Mouse (Mus musculus) intestine, postnatal 0 days (tissue): ENCODE data around the gene Hnrnpf. TPM values are rescaled to one million over a fixed set of nuclear protein-coding genes. Genes with fewer than 3 reads are reported as not detected.

Experiments
- ATAC-seq: fragments of 200-750 bp; cut with Nextera tagmentation; 2 replicates; pipeline ENCODE4 v1.8.0; 2017; ENCODE audit warnings: mild to moderate bottlenecking, moderate TSS enrichment, moderate library complexity
- H3K27ac ChIP-seq: fragments of 300-500 bp; sonication (generic); 2 replicates; pipeline ENCODE4 v1.5.1; 2014; ENCODE audit warnings: mild to moderate bottlenecking, low read depth, low read length, moderate library complexity
- H3K27me3 ChIP-seq: fragments of 300-500 bp; sonication (generic); replicated peaks from 2 replicates; pipeline ENCODE4 v1.6.1; 2014; ENCODE audit warnings: low read length, mixed read lengths; ENCODE audit not compliant: control insufficient read depth, insufficient read depth
- H3K36me3 ChIP-seq: fragments of 300-500 bp; sonication (generic); 2 replicates; pipeline ENCODE4 v1.6.1; 2014; ENCODE audit warnings: mild to moderate bottlenecking, moderate library complexity; ENCODE audit not compliant: control insufficient read depth, insufficient read depth
- H3K4me1 ChIP-seq: fragments of 300-500 bp; sonication (generic); replicated peaks from 2 replicates; pipeline ENCODE4 v1.6.1; 2014; ENCODE audit warnings: antibody characterized with exemption, low read length, mixed read lengths; ENCODE audit not compliant: control insufficient read depth, insufficient read depth
- H3K4me2 ChIP-seq: fragments of 300-500 bp; sonication (generic); replicated peaks from 2 replicates; pipeline ENCODE4 v1.6.1; 2014; ENCODE audit warnings: low read depth, mild to moderate bottlenecking, moderate library complexity
- H3K4me3 ChIP-seq: fragments of 300-500 bp; sonication (generic); 2 replicates; pipeline ENCODE4 v1.5.1; 2014; ENCODE audit warnings: low read depth, low read length
- H3K9ac ChIP-seq: fragments of 300-500 bp; sonication (generic); 2 replicates; pipeline ENCODE4 v1.6.1; 2014; ENCODE audit warnings: mild to moderate bottlenecking, low read depth, low read length
- H3K9me3 ChIP-seq: fragments of 300-500 bp; sonication (generic); 2 replicates; pipeline ENCODE4 v1.6.1; 2016; ENCODE audit warnings: mixed run types; ENCODE audit not compliant: control insufficient read depth
- CTCF ChIP-seq: sonication (generic); IDR thresholded peaks from 2 replicates; pipeline ENCODE4 v1.5.1; 2016; ENCODE audit warnings: low read depth, mild to moderate bottlenecking, control low read depth, antibody characterized with exemption, moderate library complexity
- WGBS: fragments of 180-500 bp; shearing (Covaris S2); extraction: QIAGEN DNeasy Blood & Tissue Kit; methylation state at CpG from one replicate; pipeline ENCODE4 v1.1.7; 2014; 5-methylcytosine and 5-hydroxymethylcytosine counted together
- polyA plus RNA-seq: library from polyadenylated mRNA; unstranded; fragments of >200 nt; fragmentation: Nextera tagmentation; extraction: Ambion mirVana; gene quantifications from 2 replicates; pipeline ENCODE4 v1.2.1, GENCODE M21; 2015

The Hnrnpf gene
- polyA plus RNA-seq, 1 experiment from 2014 or later = 340 TPM

- no peaks in the 10 kb centered on the region for H3K27me3 ChIP-seq
- H3K9me3 ChIP-seq = no peaks in the 10 kb centered on the region
- H3K4me2 ChIP-seq = peak overlapping the region; percentile 73
- peak overlapping the region; percentile 100 for H3K27ac ChIP-seq
- H3K4me1 ChIP-seq = 0 out of 2 replicates have a peak, but pooled peaks cover 7% of the 10 kb centered on the region
- WGBS = under 1% methylated on average over 12 of the region's 12 CpGs
- ATAC-seq = 0 out of 2 replicates have a peak, but pooled peaks have one; percentile 1
- H3K9ac ChIP-seq = peak overlapping the region; percentile 90
- no peaks in the 10 kb centered on the region for H3K36me3 ChIP-seq
- TF ChIP-seq CTCF = no peak
- H3K4me3 ChIP-seq = peak overlapping the region; percentile 65
Measured at GRCm38 (mm10) chr6:117916205-117916736, 16.1 kb downstream of the Hnrnpf start.

DNA sequence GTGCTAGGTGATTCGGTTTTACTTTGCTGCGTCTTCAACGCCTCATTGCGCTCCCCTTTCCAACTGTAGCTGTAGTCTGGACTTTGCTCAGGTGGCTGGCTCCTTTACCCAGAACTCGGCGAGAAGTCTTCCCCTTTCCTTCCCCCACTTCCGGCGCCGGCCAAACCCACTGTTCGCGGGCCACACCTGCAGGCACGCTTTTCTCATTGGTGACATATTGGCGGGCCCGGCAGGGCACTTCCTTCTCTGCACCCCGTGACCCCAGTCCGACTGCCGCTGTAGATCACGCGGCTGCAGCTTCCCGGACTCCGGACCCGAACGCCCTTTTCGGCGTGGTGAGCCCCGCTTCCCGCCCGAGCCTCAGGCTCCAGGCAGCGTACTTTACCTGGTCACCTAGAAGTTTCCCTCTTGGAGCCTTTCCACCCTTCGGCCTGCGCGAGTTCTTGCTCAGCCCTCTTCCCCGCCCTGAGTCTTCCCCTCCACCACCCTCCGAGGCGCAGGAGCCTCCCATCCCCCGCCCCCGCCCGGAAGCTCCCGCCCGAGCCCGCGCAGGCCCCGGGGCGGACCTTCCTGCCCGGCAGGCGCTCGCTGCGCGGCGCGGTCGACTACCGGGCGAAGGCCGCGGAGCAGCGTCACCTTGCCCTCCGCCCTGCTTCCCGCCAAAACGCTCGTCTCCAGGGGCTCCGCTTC is 16.8 kb downstream of the Hnrnpf start:
- Histone ChIP-seq H3K4me3 (peak overlapping the region; percentile 65), H3K4me2 (peak overlapping the region; percentile 73), H3K9ac (peak overlapping the region; percentile 90), H3K36me3 (peaks cover 4% of the 10 kb centered on the region; the same call in 1 of the 2 replicates), H3K27ac (peak overlapping the region; percentile 100), H3K9me3 (no peaks in the 10 kb centered on the region), H3K4me1 (0 out of 2 replicates have a peak, but pooled peaks cover 7% of the 10 kb centered on the region), H3K27me3 (no peaks in the 10 kb centered on the region)
- under 1% methylated on average over 61 of the region's 62 CpGs for WGBS
- ATAC-seq = peak; percentile 97
- no peak for TF ChIP-seq CTCF

GRCm38 (mm10) chr6:117917576-117917975 is 17.5 kb downstream of the Hnrnpf start:
- 0 out of 2 replicates have a peak, but pooled peaks cover 7% of the 10 kb centered on the region for H3K4me1 ChIP-seq
- H3K9me3 ChIP-seq = no peaks in the 10 kb centered on the region
- peak overlapping the region; percentile 100 for H3K27ac ChIP-seq
- peak; percentile 66 for ATAC-seq
- peak overlapping the region; percentile 73 for H3K4me2 ChIP-seq
- under 1% methylated on average over 21 of the region's 21 CpGs for WGBS
- H3K9ac ChIP-seq = peak overlapping the region; percentile 90
- H3K27me3 ChIP-seq = no peaks in the 10 kb centered on the region
- peak overlapping the region; percentile 65 for H3K4me3 ChIP-seq
- TF ChIP-seq CTCF = 0 out of 2 replicates have a peak, but pooled peaks have one; percentile 19
- peaks cover 7% of the 10 kb centered on the region; the same call in 1 of the 2 replicates for H3K36me3 ChIP-seq

GRCm38 (mm10) chr6:117918043-117918442 is 17.9 kb downstream of the Hnrnpf start:
- peaks cover 7% of the 10 kb centered on the region; the same call in 1 of the 2 replicates for H3K36me3 ChIP-seq
- H3K4me1 ChIP-seq = 0 out of 2 replicates have a peak, but pooled peaks cover 6% of the 10 kb centered on the region
- H3K4me2 ChIP-seq = peak overlapping the region; percentile 73
- H3K4me3 ChIP-seq = peak overlapping the region; percentile 65
- no peak for ATAC-seq
- TF ChIP-seq CTCF = no peak
- H3K27me3 ChIP-seq = no peaks in the 10 kb centered on the region
- peak overlapping the region; percentile 100 for H3K27ac ChIP-seq
- no peaks in the 10 kb centered on the region for H3K9me3 ChIP-seq
- WGBS = 9% methylated on average over 5 of the region's 5 CpGs
- peak overlapping the region; percentile 90 for H3K9ac ChIP-seq

DNA sequence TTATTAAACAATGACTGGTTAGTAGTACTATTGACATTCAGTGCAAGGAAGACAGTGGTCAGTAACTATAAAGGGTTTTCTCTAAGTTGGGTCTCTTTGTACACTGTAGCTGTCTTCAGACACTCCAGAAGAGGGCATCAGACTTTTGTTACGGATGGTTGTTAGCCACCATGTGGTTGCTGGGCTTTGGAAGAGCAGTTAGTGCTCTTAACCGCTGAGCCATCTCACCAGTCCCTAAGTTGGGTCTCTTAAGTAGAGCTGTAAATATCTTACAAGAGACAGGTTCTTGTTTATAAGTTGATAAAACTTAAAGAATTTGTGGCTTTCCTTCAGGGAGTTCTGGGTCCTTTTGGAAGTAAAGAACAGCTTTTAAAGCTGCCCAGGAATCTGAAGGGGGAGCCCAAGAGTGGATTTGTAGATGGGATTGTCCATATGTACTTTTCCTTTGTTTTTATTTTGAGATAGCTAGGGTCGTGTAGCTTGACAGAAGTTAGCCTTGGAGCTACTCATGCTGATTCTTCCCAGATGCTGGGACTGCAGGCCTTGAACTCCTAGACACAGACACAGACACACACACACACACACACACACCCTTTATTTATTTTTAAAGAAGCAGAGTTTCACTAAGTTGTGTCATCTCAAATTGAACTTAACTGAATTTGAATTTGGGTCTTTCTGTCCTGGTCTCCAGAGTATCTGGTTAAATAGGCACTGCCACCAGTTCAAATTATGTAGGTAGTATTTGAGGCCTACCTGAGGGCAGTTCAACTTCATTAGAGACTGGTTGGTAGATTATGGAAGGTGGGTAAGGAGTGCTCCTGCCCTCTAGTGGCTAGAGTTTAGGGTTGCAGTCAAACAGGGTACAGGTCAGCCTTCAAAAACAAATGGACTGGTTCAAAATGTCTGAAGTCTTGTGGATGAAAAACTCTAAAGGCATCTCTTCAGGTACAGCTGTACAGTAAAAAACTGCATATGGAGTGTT is 20.8 kb downstream of the Hnrnpf start:
- no peaks in the 10 kb centered on the region for H3K27me3 ChIP-seq
- peak; percentile 92 for TF ChIP-seq CTCF
- no peak for ATAC-seq
- peaks cover 13% of the 10 kb centered on the region for H3K36me3 ChIP-seq
- no peak overlapping the region; the same call in 1 of the 2 replicates for H3K9ac ChIP-seq
- no peak overlapping the region; the same call in 1 of the 2 replicates for H3K4me3 ChIP-seq
- H3K27ac ChIP-seq = no peak overlapping the region
- H3K9me3 ChIP-seq = no peaks in the 10 kb centered on the region
- WGBS = 34% methylated on average over 3 of the region's 3 CpGs
- H3K4me1 ChIP-seq = 0 out of 2 replicates have a peak, but pooled peaks cover 3% of the 10 kb centered on the region
- peak overlapping the region; percentile 21; the same call in 1 of the 2 replicates for H3K4me2 ChIP-seq
